ENCODE assay signal across 13 mouse cellular contexts in the genomic region with DNA sequence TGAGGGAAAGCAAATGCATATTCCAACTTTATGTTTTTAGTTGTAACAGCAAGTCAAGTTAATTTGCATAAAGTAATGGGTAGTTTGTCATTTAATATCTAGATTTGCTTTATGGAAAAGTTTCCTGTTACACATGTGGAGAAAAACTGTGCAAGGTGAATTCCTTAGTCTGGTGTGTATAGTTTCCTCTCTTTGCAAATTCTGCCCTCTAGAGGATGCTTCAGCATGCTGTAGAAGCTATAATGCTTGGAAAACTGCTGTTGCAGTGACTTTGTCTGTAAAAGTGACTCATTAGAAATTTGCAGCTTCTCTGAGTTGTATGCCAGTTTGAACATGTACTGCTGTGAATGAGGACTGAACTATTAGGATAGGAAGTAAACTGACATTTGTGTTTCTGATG. TPM values are rescaled to one million over a fixed set of nuclear protein-coding genes. Genes with fewer than 3 reads are reported as not detected.
DNase-seq lines count a peak whose midpoint lies in the region; ATAC-seq and TF ChIP-seq lines count a peak whose summit lies in the region.
"Had no signal": no experiment of that assay in that cellular context is flagged by ENCODE, and none has a peak within 500 bp of the region (broad histone marks: within the 10 kb centered on the region; RNA-seq: fewer than 3 reads in every experiment).

No protein-coding gene starts in this region.

- intact Hi-C loops in gastrocnemius, adult 2 months (cut with DNase I), result no loop called here

- no peak overlapping the region for H3K4me2 ChIP-seq in liver, postnatal 0 days (ENCODE audit: low read depth, low read length)
- H3K4me2 ChIP-seq: neural tube, embryonic 15.5 days had no signal

- no peak overlapping the region for H3K4me3 ChIP-seq in gastrocnemius, adult 2 months
- no peak overlapping the region for H3K4me3 ChIP-seq in liver, postnatal 0 days (ENCODE audit: low read depth, low read length)
- H3K4me3 ChIP-seq: neural tube, embryonic 15.5 days had no signal

- no peak for TF ChIP-seq EP300 in liver, postnatal 0 days (IDR thresholded peaks at IDR 0.05; ENCODE audit: low read depth)

- peak; percentile 62 for TF ChIP-seq CTCF in gastrocnemius, adult 2 months (IDR thresholded peaks at IDR 0.05)
- peak; percentile 49 for TF ChIP-seq CTCF in liver, postnatal 0 days (IDR thresholded peaks at IDR 0.05; ENCODE audit: low read depth)

- peaks cover 4% of the 10 kb centered on the region; the same call in 1 of the 2 replicates for H3K36me3 ChIP-seq in liver, postnatal 0 days (replicated peaks; ENCODE audit: insufficient read depth, low read length)

- no peak overlapping the region for H3K9ac ChIP-seq in liver, postnatal 0 days (replicated peaks)
- H3K9ac ChIP-seq: neural tube, embryonic 15.5 days had no signal

- ATAC-seq in liver, postnatal 0 days, result no peak

- H3K27ac ChIP-seq in gastrocnemius, adult 2 months, result no peak overlapping the region
- no peak overlapping the region for H3K27ac ChIP-seq in liver, postnatal 0 days (ENCODE audit: low read depth)
- H3K27ac ChIP-seq: neural tube, embryonic 15.5 days had no signal

- H3K4me1 ChIP-seq in liver, postnatal 0 days (ENCODE audit: insufficient read depth), result no peaks in the 10 kb centered on the region
- H3K4me1 ChIP-seq: neural tube, embryonic 15.5 days had no signal

- DNase-seq in gastrocnemius, adult 2 months, result no peak
- no peak for DNase-seq in gastrocnemius, postnatal 10 days
- DNase-seq in liver, postnatal 0 days, result no peak
- DNase-seq in liver, result no peak
- peak; percentile 48 for DNase-seq in adipocyte (ENCODE audit: low spot score)
- DNase-seq in retina, embryonic 14.5 days (ENCODE audit: low spot score), result peak; percentile 54
- DNase-seq in lung, adult 18-20 months, result no peak
- DNase-seq in frontal cortex, postnatal 36 days (ENCODE audit: low spot score in 2 of 2), result no peak
- DNase-seq: cerebellum, adult 9-10 months; gastrocnemius, postnatal 25 days; lung, adult 2 months had no signal

- H3K27me3 ChIP-seq in liver, postnatal 0 days (ENCODE audit: insufficient read depth, low read length), result no peaks in the 10 kb centered on the region
- H3K27me3 ChIP-seq: neural tube, embryonic 15.5 days had no signal

- H3K9me3 ChIP-seq in liver, postnatal 0 days (ENCODE audit: low read length), result no peaks in the 10 kb centered on the region
- H3K9me3 ChIP-seq: neural tube, embryonic 15.5 days had no signal

RNA-seq across cellular contexts. Expression of a gene that starts 54.5 kb away (rescaled TPM):
- not detected for total RNA-seq in gastrocnemius, adult 2 months (2021)
- total RNA-seq in gastrocnemius, postnatal 10 days (2021), result not detected
- polyA plus RNA-seq in liver, postnatal 0 days (2015; fragmentation: Nextera tagmentation; extraction: Ambion mirVana), result not detected in 2 replicates
- total RNA-seq: gastrocnemius, postnatal 25 days had no signal
- polyA plus RNA-seq: lung, adult 2 months; neural tube, embryonic 15.5 days; stomach, embryonic 16.5 days had no signal

RNA-seq across cellular contexts. Expression of a gene that starts 55.8 kb away (rescaled TPM):
- total RNA-seq in gastrocnemius, adult 2 months (2021), result 10 to 100 TPM; 13.3 to 17.0 TPM
- total RNA-seq in gastrocnemius, postnatal 10 days (2021), result 1 to 10 TPM; 5.6 to 8.2 TPM
- 11.6 and 12.2 TPM in 2 replicates for polyA plus RNA-seq in liver, postnatal 0 days (2015; fragmentation: Nextera tagmentation; extraction: Ambion mirVana)

Comparison
In these comparisons a context has a peak if more than half of its experiments do, and no peak if none do; other contexts are left out.
1. DNase-seq: peak in adipocyte (single experiment) and retina, embryonic 14.5 days (single experiment); none in gastrocnemius, adult 2 months (single experiment), gastrocnemius, postnatal 10 days (single experiment), liver, postnatal 0 days (single experiment), liver (single experiment), lung, adult 18-20 months (0 of 2) and frontal cortex, postnatal 36 days (0 of 2).